Mouse (Mus musculus): ENCODE measurements around the gene Dnajb4.
"Not testable (repeated sequence)": the region's sequence is repeated elsewhere in the genome, so short reads cannot be mapped to it uniquely, and the experiment has no call there.

Dnajb4 gene

DNA sequence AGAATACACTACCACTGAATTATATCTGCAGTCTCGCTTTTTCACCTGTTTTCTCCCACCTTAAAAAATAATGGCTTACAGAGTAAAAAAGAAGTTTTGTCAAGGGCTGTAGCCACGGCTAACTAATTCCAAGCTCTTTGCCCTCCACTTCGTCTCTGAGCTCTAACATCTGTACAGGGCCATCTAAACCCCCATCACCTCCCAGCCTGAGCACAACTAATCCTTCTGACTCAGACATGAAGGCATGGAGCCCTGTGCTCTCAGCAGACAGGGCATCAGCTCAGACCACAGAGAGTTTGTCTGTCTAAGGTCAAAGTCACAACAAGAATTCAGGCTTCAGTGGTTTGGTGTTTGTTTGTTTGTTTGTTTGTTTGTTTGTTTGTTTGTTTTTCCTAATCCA is 68.0 kb downstream of the Dnajb4 start:
- no peak for DNase-seq

DNA sequence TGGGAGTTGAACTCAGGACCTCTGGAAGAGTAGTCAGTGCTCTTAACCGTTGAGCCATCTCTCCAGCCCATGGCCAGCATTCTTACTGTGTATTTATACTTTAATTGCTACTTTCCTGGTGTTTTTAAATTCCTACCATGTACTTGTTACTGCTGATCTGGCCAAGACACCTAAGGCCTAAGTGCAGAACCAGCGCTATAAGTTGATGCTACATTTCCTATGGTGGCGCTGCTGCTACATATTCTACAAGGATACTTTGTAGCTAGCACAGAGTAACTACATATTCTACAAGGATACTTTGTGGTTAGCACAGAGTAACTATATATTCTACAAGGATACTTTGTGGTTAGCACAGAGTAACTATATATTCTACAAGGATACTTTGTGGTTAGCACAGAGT is 70.8 kb downstream of the Dnajb4 start:
- DNase-seq: not testable (repeated sequence)

DNA sequence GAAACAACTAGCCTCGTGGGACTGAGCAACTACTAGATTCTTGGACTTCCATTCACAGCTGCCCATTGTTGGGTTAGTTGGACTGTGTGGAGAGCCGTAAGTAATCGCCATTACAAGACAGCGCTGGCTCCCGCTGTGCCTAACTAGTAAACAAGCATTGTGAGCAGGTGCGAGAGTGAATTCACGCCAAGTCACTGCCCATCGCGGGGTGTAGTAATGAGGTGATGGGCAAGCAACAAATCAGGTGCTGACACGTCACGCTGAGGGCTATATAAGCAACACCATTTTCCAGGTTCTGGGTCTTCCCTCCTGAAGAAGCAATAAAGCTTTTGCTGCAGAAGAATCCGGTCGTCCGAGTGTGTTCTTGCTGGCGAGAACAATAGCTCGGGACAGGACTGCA is 74.0 kb downstream of the Dnajb4 start:
- not testable (repeated sequence) for DNase-seq

DNA sequence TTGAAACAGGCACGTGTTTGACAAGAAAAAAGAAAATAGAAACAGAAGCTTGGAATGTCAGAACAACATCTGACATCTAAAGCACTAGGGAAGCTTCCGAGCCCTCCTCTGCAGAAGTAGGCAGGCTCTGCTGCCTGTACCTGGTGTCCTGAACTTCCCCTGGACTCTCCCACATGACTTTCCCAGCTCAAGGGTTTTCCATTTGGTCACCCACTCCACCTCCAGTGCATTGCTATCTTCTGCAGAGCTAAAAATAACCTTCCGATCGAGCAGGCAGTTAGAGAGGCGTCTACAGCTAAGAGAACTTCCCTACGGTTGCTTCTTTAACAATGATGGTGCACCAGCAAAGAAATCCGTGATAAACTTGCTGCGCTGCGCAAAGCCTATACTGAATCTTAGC is 76.5 kb downstream of the Dnajb4 start:
- DNase-seq: no peak

DNA sequence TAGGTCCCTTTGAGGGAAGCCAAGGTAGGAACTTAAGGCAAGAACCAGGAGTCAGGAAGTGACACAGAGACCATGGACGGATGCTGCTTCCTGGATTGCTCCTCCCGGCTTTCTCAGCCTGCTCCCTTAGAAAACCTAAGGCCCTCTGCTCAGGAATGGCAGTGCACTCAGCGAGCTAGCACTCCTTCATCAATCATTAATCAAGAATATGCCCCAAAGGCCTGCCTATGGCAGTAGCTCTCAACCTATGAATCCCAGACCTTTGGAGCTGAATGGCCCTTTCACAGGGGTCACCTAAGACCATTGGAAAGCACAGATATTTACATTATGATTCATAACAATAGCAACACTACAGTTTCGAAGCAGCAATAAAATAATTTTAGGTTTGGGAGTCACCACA is 79.1 kb downstream of the Dnajb4 start:
- no peak for DNase-seq

DNA sequence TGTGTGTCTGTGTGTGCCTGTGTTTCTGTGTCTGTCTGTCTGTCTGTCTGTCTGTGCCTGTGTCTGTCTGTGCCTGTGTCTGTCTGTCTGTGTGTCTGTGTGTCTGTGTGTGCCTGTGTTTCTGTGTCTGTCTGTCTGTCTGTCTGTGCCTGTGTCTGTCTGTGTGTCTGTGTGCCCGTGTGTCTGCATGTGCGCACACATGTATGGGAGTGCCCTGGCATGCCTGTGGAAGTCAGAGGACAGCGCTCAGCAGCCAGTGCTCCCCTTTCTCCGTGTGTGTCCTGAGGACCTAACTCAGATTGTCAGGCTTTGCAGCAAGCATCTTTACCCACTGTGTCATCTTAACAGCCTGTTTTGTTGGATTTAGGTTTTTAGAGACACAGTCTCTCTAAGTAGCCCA is 80.7 kb downstream of the Dnajb4 start:
- not testable (repeated sequence) for DNase-seq

DNA sequence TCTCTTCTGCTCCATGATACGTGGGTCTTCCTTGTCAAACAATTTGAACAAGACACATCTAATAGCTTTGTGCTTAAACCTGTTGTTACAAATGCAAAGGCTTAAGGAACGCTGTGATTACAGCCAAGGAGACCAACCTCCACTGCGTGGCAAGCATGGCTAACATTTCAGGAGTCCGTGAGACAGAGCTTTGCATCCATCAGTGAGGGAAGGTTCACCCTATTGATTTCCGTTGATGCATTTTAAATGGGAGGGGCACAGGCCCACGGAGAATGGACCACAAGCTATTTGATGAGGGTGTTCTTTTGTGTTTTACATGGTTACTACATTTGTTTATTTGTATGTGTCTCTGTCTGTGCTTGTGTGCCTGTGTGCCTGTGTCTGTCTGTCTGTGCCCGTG is 81.5 kb downstream of the Dnajb4 start:
- no peak for DNase-seq
